Mouse (Mus musculus) hindbrain, embryonic 11.5 days (tissue): ENCODE measurements at regions not wholly inside any gene's neighbourhood (a gene's known extent, or its start where the extent isn't known, plus 50 kb on each side); places are given as distances from the start of the nearest gene placed in this dataset.
A peak's percentile ranks its signal among the peaks of the same experiment; 100 is the strongest.

Experiments
- ATAC-seq: fragments of 200-750 bp; cut with Nextera tagmentation; 2 replicates; pipeline ENCODE4 v1.8.0; 2017; ENCODE audit warnings: mild to moderate bottlenecking, moderate TSS enrichment, moderate library complexity; ENCODE audit not compliant: low FRiP score
- DNase-seq: peaks from one replicate; pipeline ENCODE4 v3.0.0-alpha.2; 2015; ENCODE audit warnings: low spot score
- H3K27ac ChIP-seq: fragments of 300-500 bp; sonication (generic); 2 replicates; pipeline ENCODE4 v1.5.1; 2014; ENCODE audit warnings: mild to moderate bottlenecking, low read depth, low read length
- H3K27me3 ChIP-seq: fragments of 300-500 bp; sonication (generic); 2 replicates; pipeline ENCODE4 v1.6.1; 2014; ENCODE audit warnings: mild to moderate bottlenecking, low read length, moderate library complexity, mixed read lengths; ENCODE audit not compliant: control insufficient read depth, insufficient read depth
- H3K36me3 ChIP-seq: fragments of 300-500 bp; sonication (generic); 2 replicates; pipeline ENCODE4 v1.6.1; 2014; ENCODE audit warnings: mild to moderate bottlenecking, low read length, moderate library complexity, mixed read lengths; ENCODE audit not compliant: control insufficient read depth, insufficient read depth
- H3K4me1 ChIP-seq: fragments of 300-500 bp; sonication (generic); replicated peaks from 2 replicates; pipeline ENCODE4 v1.6.1; 2014; ENCODE audit warnings: low read length, mixed read lengths; ENCODE audit not compliant: control insufficient read depth, insufficient read depth
- H3K4me2 ChIP-seq: fragments of 300-500 bp; sonication (generic); replicated peaks from 2 replicates; pipeline ENCODE4 v1.6.1; 2014; ENCODE audit warnings: mild to moderate bottlenecking, low read depth, low read length
- H3K4me3 ChIP-seq: fragments of 300-500 bp; sonication (generic); 2 replicates; pipeline ENCODE4 v1.5.1; 2014; ENCODE audit warnings: low read depth, low read length
- H3K9ac ChIP-seq: fragments of 300-500 bp; sonication (generic); 2 replicates; pipeline ENCODE4 v1.6.1; 2014; ENCODE audit warnings: low read depth, low read length
- H3K9me3 ChIP-seq: fragments of 300-500 bp; sonication (generic); 2 replicates; pipeline ENCODE4 v1.6.1; 2016; ENCODE audit warnings: low read length; ENCODE audit not compliant: control insufficient read depth
- WGBS: fragments of 180-500 bp; shearing (Covaris S2); extraction: QIAGEN DNeasy Blood & Tissue Kit; methylation state at CpG from one replicate; pipeline ENCODE4 v1.1.7; 2014; 5-methylcytosine and 5-hydroxymethylcytosine counted together

- no peaks in the 10 kb centered on the region for H3K27me3 ChIP-seq
- no peak overlapping the region for H3K27ac ChIP-seq
- H3K4me2 ChIP-seq = no peak overlapping the region
- DNase-seq (no peak), ATAC-seq (no peak)
- no peaks in the 10 kb centered on the region for H3K4me1 ChIP-seq
- H3K9me3 ChIP-seq = no peaks in the 10 kb centered on the region
- H3K9ac ChIP-seq = no peak overlapping the region
- 83% methylated on average over 10 of the region's 10 CpGs for WGBS
- H3K4me3 ChIP-seq = no peak overlapping the region
- H3K36me3 ChIP-seq = no peaks in the 10 kb centered on the region
These were observed 226.5 kb upstream of the Jarid2 start for GRCm38 (mm10) chr13:44502612-44503256.

DNA sequence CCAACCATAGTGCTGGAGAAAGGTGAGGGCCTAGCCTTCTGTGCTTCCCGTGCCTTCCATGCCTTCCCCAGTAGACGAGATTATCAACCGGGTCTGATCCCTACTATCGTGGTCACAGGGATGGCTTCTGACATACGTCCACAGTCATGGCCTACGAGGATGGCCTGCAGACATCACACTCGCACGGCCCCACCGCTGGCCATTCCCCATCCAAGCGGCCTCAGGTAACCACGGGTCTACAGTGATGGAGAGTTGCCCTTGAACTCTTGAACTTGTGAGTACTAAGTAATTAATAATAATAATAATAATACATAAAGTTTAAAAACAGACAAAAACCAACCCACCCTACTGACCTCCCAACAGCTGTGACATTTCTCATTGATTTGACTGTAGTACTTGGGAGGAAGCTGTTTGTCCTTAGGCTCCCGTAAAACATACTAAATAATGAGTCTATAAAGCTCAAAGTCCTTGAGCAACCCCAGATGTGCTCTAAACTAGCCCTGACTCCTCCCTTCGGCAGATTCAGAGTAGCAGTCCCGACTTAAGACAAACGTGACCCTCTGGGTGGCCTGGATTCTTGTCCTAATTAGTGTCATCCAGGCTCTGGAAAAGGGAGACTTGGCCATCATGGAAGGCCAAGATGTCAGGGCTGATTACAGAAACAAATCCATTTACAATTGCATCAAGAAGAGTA, 225.9 kb upstream of the Jarid2 start:
- Histone ChIP-seq H3K4me1 (no peaks in the 10 kb centered on the region), H3K4me3 (no peak overlapping the region), H3K9ac (no peak overlapping the region), H3K27me3 (peaks cover 2% of the 10 kb centered on the region; the same call in 1 of the 2 replicates), H3K4me2 (no peak overlapping the region), H3K27ac (no peak overlapping the region), H3K9me3 (no peaks in the 10 kb centered on the region), H3K36me3 (no peaks in the 10 kb centered on the region)
- ATAC-seq (no peak), DNase-seq (no peak)
- 88% methylated on average over 15 of the region's 15 CpGs for WGBS

GRCm38 (mm10) chr13:44504455-44504854, 224.8 kb upstream of the Jarid2 start:
- no peaks in the 10 kb centered on the region for H3K9me3 ChIP-seq
- no peak overlapping the region for H3K4me3 ChIP-seq
- H3K27ac ChIP-seq = no peak overlapping the region
- no peak overlapping the region for H3K9ac ChIP-seq
- no peak overlapping the region for H3K4me2 ChIP-seq
- no peaks in the 10 kb centered on the region for H3K4me1 ChIP-seq
- peaks cover 2% of the 10 kb centered on the region; the same call in 1 of the 2 replicates for H3K27me3 ChIP-seq
- no peak for DNase-seq
- ATAC-seq = no peak
- H3K36me3 ChIP-seq = no peaks in the 10 kb centered on the region
- 92% methylated on average over 6 of the region's 6 CpGs for WGBS

DNA sequence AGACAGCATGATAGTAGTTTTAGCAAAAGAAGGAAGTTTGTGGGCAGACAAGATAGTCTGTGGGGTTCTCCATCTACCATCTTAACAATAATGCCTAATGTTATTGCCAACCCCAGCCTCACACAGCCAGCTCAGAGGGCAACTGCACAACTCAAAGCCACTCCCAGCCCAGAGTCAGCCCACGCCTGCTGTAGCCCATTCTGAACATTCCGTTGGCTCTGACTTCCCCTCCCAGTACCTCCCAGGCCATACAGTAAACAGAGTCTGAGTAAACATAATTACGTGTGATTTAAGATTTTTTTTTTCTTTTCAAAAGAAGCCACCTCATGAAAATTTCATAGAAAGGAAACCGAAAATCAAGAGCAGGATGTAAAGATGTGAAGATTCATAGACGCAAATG, 222.3 kb upstream of the Jarid2 start:
- Histone ChIP-seq H3K27ac (no peak overlapping the region), H3K36me3 (no peaks in the 10 kb centered on the region), H3K4me1 (0 out of 2 replicates have a peak, but pooled peaks cover 2% of the 10 kb centered on the region), H3K4me2 (no peak overlapping the region), H3K9ac (no peak overlapping the region), H3K9me3 (no peaks in the 10 kb centered on the region), H3K27me3 (peaks cover 4% of the 10 kb centered on the region; the same call in 1 of the 2 replicates), H3K4me3 (no peak overlapping the region)
- WGBS = 69% methylated on average over 5 of the region's 5 CpGs
- DNase-seq (no peak), ATAC-seq (no peak)

DNA sequence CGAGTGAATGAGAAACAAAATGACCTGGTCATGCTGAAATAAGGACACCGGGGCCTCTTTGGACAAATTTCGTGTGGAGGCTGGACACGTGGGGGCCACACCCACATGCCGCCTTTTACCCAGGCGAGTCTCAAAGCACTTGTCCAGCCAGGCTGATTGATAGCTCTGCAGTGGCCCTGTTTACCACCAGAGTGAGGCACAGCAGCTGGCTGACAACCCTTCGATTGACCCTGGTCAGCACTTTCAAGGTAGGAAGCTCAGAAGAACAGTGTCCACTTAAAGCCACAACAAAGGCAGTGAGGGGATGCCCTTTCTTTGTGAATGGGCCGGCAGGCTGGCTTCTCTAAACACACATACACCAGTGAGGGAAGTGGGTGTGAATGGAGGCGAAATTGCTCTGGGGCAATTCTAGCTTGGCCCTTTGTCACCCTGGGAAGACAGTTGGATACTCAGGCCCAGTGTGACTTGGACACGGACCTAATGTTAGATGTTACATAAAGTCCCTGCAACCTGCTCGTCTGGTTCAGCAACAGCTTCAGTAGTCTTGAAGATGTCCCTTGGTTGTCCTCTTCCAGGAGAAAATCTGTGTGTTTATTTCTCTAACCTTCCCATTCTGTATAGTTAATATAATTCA, 219.6 kb upstream of the Jarid2 start:
- no peak for ATAC-seq
- Histone ChIP-seq H3K9ac (no peak overlapping the region), H3K4me2 (no peak overlapping the region), H3K36me3 (no peaks in the 10 kb centered on the region), H3K27ac (no peak overlapping the region), H3K27me3 (peaks cover 4% of the 10 kb centered on the region; the same call in 1 of the 2 replicates), H3K4me1 (0 out of 2 replicates have a peak, but pooled peaks cover 2% of the 10 kb centered on the region), H3K4me3 (no peak overlapping the region), H3K9me3 (no peaks in the 10 kb centered on the region)
- DNase-seq = peak; percentile 49
- WGBS = 11% methylated on average over 11 of the region's 11 CpGs

DNA sequence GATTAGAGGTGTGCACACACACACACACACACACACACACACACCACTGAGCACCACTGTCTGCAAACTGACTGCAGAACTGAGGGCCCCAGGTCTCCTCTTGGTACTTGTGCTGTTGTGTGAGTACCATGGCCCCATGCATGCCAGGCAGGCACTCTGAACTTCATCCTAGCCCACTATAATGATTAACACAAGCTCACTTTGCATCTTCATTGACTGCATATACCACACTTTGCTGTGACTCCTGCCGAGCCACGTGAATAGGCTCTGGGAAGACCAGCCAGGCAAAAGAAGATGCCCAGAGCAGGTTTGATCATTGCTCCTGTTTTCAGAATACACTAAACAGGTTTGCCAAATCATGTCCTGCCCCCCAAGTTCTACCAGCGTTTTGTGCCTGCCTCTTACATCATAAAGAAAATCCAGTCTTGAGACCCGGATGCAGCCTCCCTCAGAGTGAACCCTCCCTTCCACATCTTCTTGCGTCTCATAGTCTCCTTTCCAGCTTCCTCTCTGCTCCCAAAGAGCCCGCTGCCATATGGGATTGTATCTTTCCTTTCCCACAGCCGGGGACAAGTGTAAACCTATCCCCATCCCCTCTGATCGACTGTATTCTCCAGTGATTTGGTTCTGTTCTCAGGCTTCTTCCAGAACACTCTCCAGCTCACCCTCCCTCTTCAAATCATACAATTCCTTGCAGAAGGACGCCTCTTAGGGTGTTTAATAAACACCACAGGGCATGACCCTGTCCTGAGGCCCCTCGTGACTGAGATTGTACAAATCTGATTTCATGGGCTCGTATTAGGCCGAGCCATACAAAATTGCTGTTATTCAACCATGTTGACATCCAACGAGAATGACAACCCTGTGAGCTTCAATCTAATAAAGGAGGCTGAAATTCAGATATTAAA, 215.6 kb upstream of the Jarid2 start:
- no peak overlapping the region for H3K9ac ChIP-seq
- H3K4me2 ChIP-seq = no peak overlapping the region
- no peaks in the 10 kb centered on the region for H3K9me3 ChIP-seq
- 0 out of 2 replicates have a peak, but pooled peaks cover 2% of the 10 kb centered on the region for H3K27me3 ChIP-seq
- no peak overlapping the region for H3K4me3 ChIP-seq
- DNase-seq (no peak), ATAC-seq (no peak)
- WGBS = 51% methylated on average over 13 of the region's 13 CpGs
- no peaks in the 10 kb centered on the region for H3K36me3 ChIP-seq
- H3K4me1 ChIP-seq = 0 out of 2 replicates have a peak, but pooled peaks cover 2% of the 10 kb centered on the region
- H3K27ac ChIP-seq = no peak overlapping the region

GRCm38 (mm10) chr13:44514636-44515158, 214.6 kb upstream of the Jarid2 start:
- H3K27me3 ChIP-seq = 0 out of 2 replicates have a peak, but pooled peaks cover 2% of the 10 kb centered on the region
- WGBS = 83% methylated on average over 5 of the region's 5 CpGs
- ATAC-seq (no peak), DNase-seq (no peak)
- no peak overlapping the region for H3K9ac ChIP-seq
- H3K4me1 ChIP-seq = 0 out of 2 replicates have a peak, but pooled peaks cover 2% of the 10 kb centered on the region
- no peak overlapping the region for H3K4me3 ChIP-seq
- H3K4me2 ChIP-seq = no peak overlapping the region
- H3K36me3 ChIP-seq = no peaks in the 10 kb centered on the region
- H3K27ac ChIP-seq = no peak overlapping the region
- H3K9me3 ChIP-seq = no peaks in the 10 kb centered on the region

DNA sequence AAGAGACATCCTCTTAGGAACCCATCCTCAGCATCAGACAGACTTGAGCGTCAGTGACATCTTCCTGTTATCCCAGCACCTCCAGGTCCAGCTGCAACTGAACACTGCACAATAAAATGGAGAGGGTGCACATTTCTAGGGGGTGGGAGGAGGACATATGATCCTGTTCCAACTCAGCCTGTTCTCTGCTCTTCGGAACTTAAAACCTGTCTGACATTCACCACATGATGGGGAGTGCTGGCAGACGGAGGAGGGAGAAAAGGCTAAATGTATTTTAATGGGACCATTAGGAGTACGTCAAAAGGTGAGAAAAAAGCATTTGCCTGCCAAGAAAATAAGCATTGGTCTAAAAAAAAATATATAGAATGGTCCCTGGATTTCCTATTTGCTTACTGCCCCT, 212.4 kb upstream of the Jarid2 start:
- DNase-seq (no peak), ATAC-seq (no peak)
- H3K27me3 ChIP-seq = no peaks in the 10 kb centered on the region
- no peaks in the 10 kb centered on the region for H3K4me1 ChIP-seq
- H3K9ac ChIP-seq = no peak overlapping the region
- H3K4me2 ChIP-seq = no peak overlapping the region
- no peak overlapping the region for H3K4me3 ChIP-seq
- no peak overlapping the region for H3K27ac ChIP-seq
- no peaks in the 10 kb centered on the region for H3K9me3 ChIP-seq
- H3K36me3 ChIP-seq = no peaks in the 10 kb centered on the region
- 65% methylated on average over 4 of the region's 4 CpGs for WGBS
